35 mouse cellular contexts compared by ENCODE assay signal in the genomic region with DNA sequence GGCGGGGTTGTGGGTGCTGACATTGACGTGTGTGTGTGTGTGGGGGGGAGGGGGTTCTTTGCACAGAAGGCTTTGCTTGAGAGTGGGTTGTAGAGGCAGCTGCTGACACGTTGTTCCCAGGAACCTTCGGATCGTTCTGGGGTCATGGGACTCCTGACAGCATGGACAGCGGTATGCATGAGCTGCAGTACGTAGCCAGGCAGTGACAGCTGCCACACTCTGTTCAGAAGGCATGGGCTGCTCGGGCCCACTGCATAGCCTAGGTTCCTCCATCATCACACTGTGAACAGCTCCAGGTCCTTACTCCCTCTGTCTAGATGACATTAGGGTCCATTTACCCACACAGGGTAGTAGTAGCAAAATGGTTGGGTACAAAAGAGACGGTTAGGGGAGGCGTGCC. TPM values are rescaled to one million over a fixed set of nuclear protein-coding genes. Genes with fewer than 3 reads are reported as not detected.
DNase-seq lines count a peak whose midpoint lies in the region; ATAC-seq and TF ChIP-seq lines count a peak whose summit lies in the region.
"Had no signal": no experiment of that assay in that cellular context is flagged by ENCODE, and none has a peak within 500 bp of the region (broad histone marks: within the 10 kb centered on the region; RNA-seq: fewer than 3 reads in every experiment).

No protein-coding gene starts in this region.

- no peak overlapping the region for H3K4me2 ChIP-seq in hindbrain, postnatal 0 days (ENCODE audit: low read depth, low read length)
- H3K4me2 ChIP-seq: hindbrain, embryonic 12.5 days; kidney, embryonic 15.5 days; limb, embryonic 15.5 days; liver, embryonic 13.5 days; stomach, embryonic 15.5 days had no signal

- peaks cover 7% of the 10 kb centered on the region for H3K27me3 ChIP-seq in hindbrain, embryonic 10.5 days (ENCODE audit: insufficient read depth, poor library complexity, severe bottlenecking)
- no peaks in the 10 kb centered on the region for H3K27me3 ChIP-seq in hindbrain, postnatal 0 days (ENCODE audit: insufficient read depth, low read length)
- peaks cover 2% of the 10 kb centered on the region for H3K27me3 ChIP-seq in megakaryocyte, embryonic 14.5 days (replicated peaks)
- H3K27me3 ChIP-seq: limb, embryonic 15.5 days; stomach, embryonic 15.5 days had no signal

- no peak for TF ChIP-seq CTCF in hindbrain, postnatal 0 days (IDR thresholded peaks at IDR 0.05; ENCODE audit: low read depth)

- H3K4me3 ChIP-seq in hindbrain, embryonic 10.5 days = no peak overlapping the region
- H3K4me3 ChIP-seq in hindbrain, postnatal 0 days (ENCODE audit: low read length) = no peak overlapping the region
- peak overlapping the region; percentile 74 for H3K4me3 ChIP-seq in megakaryocyte, embryonic 14.5 days (replicated peaks)
- H3K4me3 ChIP-seq: hindbrain, embryonic 12.5 days; kidney, embryonic 15.5 days; limb, embryonic 10.5 days; limb, embryonic 15.5 days; liver, embryonic 13.5 days; stomach, embryonic 15.5 days had no signal

- no peaks in the 10 kb centered on the region for H3K9me3 ChIP-seq in hindbrain, embryonic 10.5 days
- no peaks in the 10 kb centered on the region for H3K9me3 ChIP-seq in hindbrain, postnatal 0 days (ENCODE audit: low read length)
- no peaks in the 10 kb centered on the region for H3K9me3 ChIP-seq in megakaryocyte, embryonic 14.5 days
- H3K9me3 ChIP-seq: hindbrain, embryonic 12.5 days; kidney, embryonic 15.5 days; limb, embryonic 10.5 days; limb, embryonic 15.5 days; liver, embryonic 13.5 days; stomach, embryonic 15.5 days had no signal

- H3K36me3 ChIP-seq in hindbrain, embryonic 10.5 days = no peaks in the 10 kb centered on the region
- H3K36me3 ChIP-seq in hindbrain, postnatal 0 days (ENCODE audit: insufficient read depth, low read length) = no peaks in the 10 kb centered on the region
- no peaks in the 10 kb centered on the region for H3K36me3 ChIP-seq in megakaryocyte, embryonic 14.5 days (replicated peaks; ENCODE audit: low read length)
- H3K36me3 ChIP-seq: hindbrain, embryonic 12.5 days; kidney, embryonic 15.5 days; limb, embryonic 10.5 days; limb, embryonic 15.5 days; liver, embryonic 13.5 days; stomach, embryonic 15.5 days had no signal

- no peak for ATAC-seq in hindbrain, postnatal 0 days
- ATAC-seq in megakaryocyte, adult 5-6 weeks (ENCODE audit: poor library complexity, severe bottlenecking) = no peak
- no peak for ATAC-seq in megakaryocyte progenitor cell, adult 5-6 weeks (replicated peaks; ENCODE audit: poor library complexity)
- ATAC-seq: activated CD4-positive, CD25-positive, alpha-beta regulatory T cell, adult 4 months; CD4-positive, CD25-positive, alpha-beta regulatory T cell, adult 4 months; forebrain, embryonic 16.5 days; lung, postnatal 0 days had no signal

- peak overlapping the region; percentile 3; the same call in 1 of the 2 replicates for H3K27ac ChIP-seq in hindbrain, embryonic 10.5 days
- H3K27ac ChIP-seq in hindbrain, postnatal 0 days = no peak overlapping the region
- H3K27ac ChIP-seq: kidney, embryonic 15.5 days; limb, embryonic 10.5 days; limb, embryonic 15.5 days; liver, embryonic 13.5 days; macrophage; stomach, embryonic 15.5 days had no signal

- H3K9ac ChIP-seq in hindbrain, postnatal 0 days (replicated peaks; ENCODE audit: low read length) = no peak overlapping the region
- H3K9ac ChIP-seq: hindbrain, embryonic 12.5 days; kidney, embryonic 15.5 days; limb, embryonic 15.5 days; liver, embryonic 13.5 days; stomach, embryonic 15.5 days had no signal

- peaks cover 59% of the 10 kb centered on the region for H3K4me1 ChIP-seq in hindbrain, embryonic 10.5 days (replicated peaks)
- peaks cover 28% of the 10 kb centered on the region for H3K4me1 ChIP-seq in hindbrain, postnatal 0 days (ENCODE audit: insufficient read depth, low read length)
- peaks cover 93% of the 10 kb centered on the region for H3K4me1 ChIP-seq in megakaryocyte, embryonic 14.5 days

- DNase-seq in hindbrain, embryonic 10.5 days (ENCODE audit: low spot score) = no peak
- DNase-seq in hindbrain, postnatal 0 days (ENCODE audit: low spot score) = no peak
- DNase-seq in thymus, postnatal 4 days = peak; percentile 25
- no peak for DNase-seq in thymus, postnatal 14 days
- DNase-seq: adrenal gland, adult 2 months; adrenal gland, postnatal 36 days; cerebellum, adult 18-20 months; heart, postnatal 14 days; kidney, adult 18-20 months; kidney, postnatal 25 days; liver, embryonic 13.5 days; lung, adult 18-20 months; midbrain, embryonic 14.5 days; right cerebral cortex, postnatal 25 days had no signal

- 70% methylated on average over 10 of the region's 10 CpGs for WGBS in hindbrain, embryonic 10.5 days
- 60% methylated on average over 10 of the region's 10 CpGs for WGBS in hindbrain, postnatal 0 days

RNA-seq across cellular contexts. Expression of a gene that starts 3.4 kb away (rescaled TPM):
- 156 and 171 TPM in 2 replicates for polyA plus RNA-seq in hindbrain, embryonic 10.5 days (2016; fragmentation: Nextera tagmentation; extraction: Ambion mirVana)
- 38.5 and 38.8 TPM in 2 replicates for total RNA-seq in hindbrain, postnatal 0 days (2014; rRNA removed)
- 122 and 123 TPM in 2 replicates for polyA plus RNA-seq in hindbrain, postnatal 0 days (2015; fragmentation: Nextera tagmentation; extraction: Ambion mirVana)
- 132 and 388 TPM in 2 replicates for polyA plus RNA-seq in megakaryocyte, embryonic 14.5 days (2012; ENCODE audit: insufficient read depth, low replicate concordance)
- total RNA-seq in megakaryocyte, adult 5-6 weeks (2015) = 24.1 and 24.9 TPM in 2 replicates
- total RNA-seq in megakaryocyte, adult 5-6 weeks (2017) = 6.5 and 10.8 TPM in 2 replicates
- 45.1 and 48.6 TPM in 2 replicates for total RNA-seq in megakaryocyte progenitor cell, adult 5-6 weeks (2015)
- 9.7 and 16.5 TPM in 2 replicates for total RNA-seq in megakaryocyte progenitor cell, adult 5-6 weeks (2017)

RNA-seq across cellular contexts. Expression of a gene that starts 28.9 kb away (rescaled TPM):
- 0.39 and 0.52 TPM in 2 replicates for polyA plus RNA-seq in hindbrain, embryonic 10.5 days (2016; fragmentation: Nextera tagmentation; extraction: Ambion mirVana)
- 1.7 and 1.9 TPM in 2 replicates for total RNA-seq in hindbrain, postnatal 0 days (2014; rRNA removed)
- polyA plus RNA-seq in hindbrain, postnatal 0 days (2015; fragmentation: Nextera tagmentation; extraction: Ambion mirVana) = 7.6 and 11.3 TPM in 2 replicates
- not detected in 2 replicates for polyA plus RNA-seq in megakaryocyte, embryonic 14.5 days (2012; ENCODE audit: insufficient read depth, low replicate concordance)
- total RNA-seq in megakaryocyte, adult 5-6 weeks (2015) = not detected in 2 replicates
- not detected in 2 replicates for total RNA-seq in megakaryocyte, adult 5-6 weeks (2017)
- not detected in 2 replicates for total RNA-seq in megakaryocyte progenitor cell, adult 5-6 weeks (2015)
- not detected in 2 replicates for total RNA-seq in megakaryocyte progenitor cell, adult 5-6 weeks (2017)
- total RNA-seq: adrenal gland, adult 2 months; adrenal gland, postnatal 36 days; common myeloid progenitor, adult 5-6 weeks; neutrophil, adult 5-6 weeks had no signal
- polyA plus RNA-seq: activated CD4-positive, CD25-positive, alpha-beta regulatory T cell, adult 4 months; adrenal gland, adult 2 months; CD4-positive, CD25-positive, alpha-beta regulatory T cell, adult 4 months; embryonic facial prominence, embryonic 11.5 days; forebrain, embryonic 11.5 days; forebrain, embryonic 16.5 days; intestine, embryonic 14.5 days; kidney, embryonic 15.5 days; limb, embryonic 10.5 days; liver, embryonic 13.5 days; lung, postnatal 0 days; macrophage had no signal

RNA-seq across cellular contexts. Expression of a gene that starts 57.4 kb away (rescaled TPM):
- polyA plus RNA-seq in hindbrain, embryonic 10.5 days (2016; fragmentation: Nextera tagmentation; extraction: Ambion mirVana) = 0.24 and 0.92 TPM in 2 replicates
- 22.5 and 24.4 TPM in 2 replicates for total RNA-seq in hindbrain, postnatal 0 days (2014; rRNA removed)
- polyA plus RNA-seq in hindbrain, postnatal 0 days (2015; fragmentation: Nextera tagmentation; extraction: Ambion mirVana) = 19.8 and 21.6 TPM in 2 replicates
- not detected in 2 replicates for polyA plus RNA-seq in megakaryocyte, embryonic 14.5 days (2012; ENCODE audit: insufficient read depth, low replicate concordance)
- total RNA-seq in megakaryocyte, adult 5-6 weeks (2015) = not detected in 2 replicates
- total RNA-seq in megakaryocyte, adult 5-6 weeks (2017) = not detected in 2 replicates
- total RNA-seq in megakaryocyte progenitor cell, adult 5-6 weeks (2015) = not detected in 2 replicates
- total RNA-seq in megakaryocyte progenitor cell, adult 5-6 weeks (2017) = not detected in 2 replicates
- total RNA-seq: common myeloid progenitor, adult 5-6 weeks; gastrocnemius, adult 8-10 months; heart, adult 8-10 months; heart, postnatal 14 days; neutrophil, adult 5-6 weeks had no signal
- polyA plus RNA-seq: CD4-positive, CD25-positive, alpha-beta regulatory T cell, adult 4 months; heart, embryonic 14.5 days; limb, embryonic 10.5 days; liver, embryonic 13.5 days; lung, postnatal 0 days; macrophage had no signal

Comparison
In these comparisons a context has a peak if more than half of its experiments do, and no peak if none do; other contexts are left out.
1. RNA of a gene that starts 57.4 kb away (total RNA-seq): 22.5 to 24.4 TPM in hindbrain, postnatal 0 days; not detected in megakaryocyte, adult 5-6 weeks and not detected in megakaryocyte progenitor cell, adult 5-6 weeks; every median in the first group is over 10 times any median in the second.